Mouse (Mus musculus) MEL (cell line): ENCODE data around the gene Hamp2. TPM values are rescaled to one million over a fixed set of nuclear protein-coding genes. Genes with fewer than 3 reads are reported as not detected.

Experiments
- DNase-seq: peaks from one replicate; pipeline ENCODE4 v3.0.0; 2011; ENCODE audit warnings: low read depth, low spot score
- H3K27ac ChIP-seq: 2 replicates; pipeline ENCODE4 v1.5.1; 2012; ENCODE audit warnings: low read depth, mild to moderate bottlenecking, control low read depth, low read length, moderate library complexity; ENCODE audit not compliant: control insufficient read depth
- H3K27me3 ChIP-seq, 2 experiments: fragments of 150-350 bp in 1 of 2; sonication (generic) in 1 of 2; 2 replicates each; pipeline ENCODE4 v1.6.1; 2012; ENCODE audit warnings: low read length in 2 of 2, mild to moderate bottlenecking in 2 of 2, improper control_type of control experiment in 1 of 2, moderate library complexity in 1 of 2; ENCODE audit not compliant: insufficient read depth in 2 of 2, control insufficient read depth in 1 of 2
- H3K36me3 ChIP-seq, 2 experiments: 2 replicates each; pipeline ENCODE4 v1.6.1; 2012 to 2014; ENCODE audit warnings: low read length in 2 of 2, improper control_type of control experiment in 1 of 2, inconsistent platforms in 1 of 2, mild to moderate bottlenecking in 1 of 2; ENCODE audit not compliant: insufficient read depth in 2 of 2, control insufficient read depth in 1 of 2
- H3K4me1 ChIP-seq, 2 experiments: fragments of 150-350 bp in 1 of 2; sonication (generic) in 1 of 2; 2 replicates each; pipeline ENCODE4 v1.6.1; 2012; ENCODE audit warnings: low read length in 2 of 2, improper control_type of control experiment in 1 of 2, mild to moderate bottlenecking in 1 of 2; ENCODE audit not compliant: insufficient read depth in 2 of 2, control insufficient read depth in 1 of 2
- H3K4me3 ChIP-seq, 2 experiments: fragments of 150-350 bp in 1 of 2; sonication (generic) in 1 of 2; 2 replicates each; pipeline ENCODE4 v1.5.1; 2012; ENCODE audit warnings: low read depth in 2 of 2, low read length in 2 of 2, mild to moderate bottlenecking in 2 of 2, moderate library complexity in 2 of 2, control low read depth in 1 of 2, improper control_type of control experiment in 1 of 2; ENCODE audit not compliant: control insufficient read depth in 1 of 2, insufficient read depth in 1 of 2
- H3K79me2 ChIP-seq: 2 replicates; pipeline ENCODE4 v1.6.1; 2012; ENCODE audit warnings: mild to moderate bottlenecking, low read length, moderate library complexity; ENCODE audit not compliant: control insufficient read depth, poor library complexity, insufficient read depth
- H3K9ac ChIP-seq: 2 replicates; pipeline ENCODE4 v1.6.1; 2012; ENCODE audit warnings: low read depth, mild to moderate bottlenecking, control low read depth, low read length, moderate library complexity; ENCODE audit not compliant: control insufficient read depth, poor library complexity, severe bottlenecking
- H3K9me3 ChIP-seq: fragments of 150-350 bp; sonication (generic); replicated peaks from 2 replicates; pipeline ENCODE4 v1.6.1; 2012; ENCODE audit warnings: mild to moderate bottlenecking, low read length, improper control_type of control experiment, moderate library complexity; ENCODE audit not compliant: insufficient read depth
- BHLHE40 ChIP-seq: IDR thresholded peaks from 2 replicates; pipeline ENCODE4 v1.6.1; 2012; ENCODE audit warnings: low read depth, mild to moderate bottlenecking, inconsistent platforms, low read length, improper control_type of control experiment, borderline replicate concordance
- CHD1 ChIP-seq: IDR thresholded peaks from 2 replicates; pipeline ENCODE4 v1.6.1; 2012; ENCODE audit warnings: low read depth, mild to moderate bottlenecking, inconsistent platforms, low read length, improper control_type of control experiment
- CHD2 ChIP-seq: IDR thresholded peaks from 2 replicates; pipeline ENCODE4 v1.6.1; 2011; ENCODE audit warnings: low read length, improper control_type of control experiment
- CTCF ChIP-seq, 3 experiments: IDR thresholded peaks in 2 of 3; conservative IDR thresholded peaks in 1 of 3; 2 replicates each; pipeline ENCODE4 v1.5.1; 2011 to 2012; ENCODE audit warnings: low read length in 3 of 3, low read depth in 2 of 3, mild to moderate bottlenecking in 2 of 3, improper control_type of control experiment in 1 of 3, inconsistent platforms in 1 of 3, mixed read lengths in 1 of 3, moderate library complexity in 1 of 3; ENCODE audit not compliant: control insufficient read depth in 1 of 3, insufficient read depth in 1 of 3, poor library complexity in 1 of 3, severe bottlenecking in 1 of 3
- E2F4 ChIP-seq: IDR thresholded peaks from 2 replicates; pipeline ENCODE4 v1.6.1; 2011; ENCODE audit warnings: low read depth, low read length, improper control_type of control experiment, borderline replicate concordance
- ELF1 ChIP-seq: IDR thresholded peaks from 2 replicates; pipeline ENCODE4 v1.6.1; 2014; ENCODE audit warnings: low read depth, mild to moderate bottlenecking, inconsistent platforms, low read length, improper control_type of control experiment, moderate library complexity
- EP300 ChIP-seq, 2 experiments: IDR thresholded peaks; 2 replicates each; pipeline ENCODE4 v1.6.1; 2011; ENCODE audit warnings: improper control_type of control experiment in 2 of 2, low read length in 2 of 2, low read depth in 1 of 2, mild to moderate bottlenecking in 1 of 2
- ETS1 ChIP-seq: IDR thresholded peaks from 2 replicates; pipeline ENCODE4 v1.6.1; 2012; ENCODE audit warnings: low read depth, mild to moderate bottlenecking, inconsistent platforms, low read length, improper control_type of control experiment, moderate library complexity
- GABPA ChIP-seq: IDR thresholded peaks from 2 replicates; pipeline ENCODE4 v1.6.1; 2012; ENCODE audit warnings: low read depth, mild to moderate bottlenecking, inconsistent platforms, low read length, improper control_type of control experiment, moderate library complexity
- GATA1 ChIP-seq: IDR thresholded peaks from 2 replicates; pipeline ENCODE4 v1.6.1; 2011; ENCODE audit warnings: low read depth, low read length, improper control_type of control experiment
- HCFC1 ChIP-seq: IDR thresholded peaks from 2 replicates; pipeline ENCODE4 v1.6.1; 2012; ENCODE audit warnings: low read depth, mild to moderate bottlenecking, inconsistent platforms, low read length, improper control_type of control experiment, moderate library complexity
- JUND ChIP-seq: IDR thresholded peaks from 2 replicates; pipeline ENCODE4 v1.6.1; 2011; ENCODE audit warnings: low read depth, mild to moderate bottlenecking, improper control_type of control experiment, low read length
- KAT2A ChIP-seq: conservative IDR thresholded peaks from 2 replicates; pipeline ENCODE4 v1.6.1; 2012; ENCODE audit warnings: low read depth, low read length, improper control_type of control experiment, inconsistent platforms
- MAFK ChIP-seq: IDR thresholded peaks from 2 replicates; pipeline ENCODE4 v1.6.1; 2011; ENCODE audit warnings: low read depth, mild to moderate bottlenecking, low read length, improper control_type of control experiment, borderline replicate concordance
- MAX ChIP-seq: IDR thresholded peaks from 2 replicates; pipeline ENCODE4 v1.6.1; 2011; ENCODE audit warnings: low read length, improper control_type of control experiment
- MAZ ChIP-seq: IDR thresholded peaks from 2 replicates; pipeline ENCODE4 v1.6.1; 2012; ENCODE audit warnings: low read depth, mild to moderate bottlenecking, inconsistent platforms, low read length, improper control_type of control experiment
- MEF2A ChIP-seq: IDR thresholded peaks from 2 replicates; pipeline ENCODE4 v1.6.1; 2014; ENCODE audit warnings: low read depth, mild to moderate bottlenecking, inconsistent platforms, low read length, improper control_type of control experiment; ENCODE audit not compliant: poor library complexity, insufficient replicate concordance, severe bottlenecking; ENCODE audit errors: extremely low read depth
- MXI1 ChIP-seq: IDR thresholded peaks from 2 replicates; pipeline ENCODE4 v1.6.1; 2011; ENCODE audit warnings: mild to moderate bottlenecking, low read depth, low read length, improper control_type of control experiment
- MYB ChIP-seq: IDR thresholded peaks from 2 replicates; pipeline ENCODE4 v1.6.1; 2011; ENCODE audit warnings: mild to moderate bottlenecking, low read depth, low read length, improper control_type of control experiment
- MYC ChIP-seq: IDR thresholded peaks from 2 replicates; pipeline ENCODE4 v1.6.1; 2011; ENCODE audit warnings: low read depth, mild to moderate bottlenecking, low read length, improper control_type of control experiment, moderate library complexity
- NELFE ChIP-seq: IDR thresholded peaks from 2 replicates; pipeline ENCODE4 v1.6.1; 2011; ENCODE audit warnings: low read depth, low read length, improper control_type of control experiment
- POLR2A ChIP-seq, 2 experiments: IDR thresholded peaks; 2 replicates each; pipeline ENCODE4 v1.6.1; 2011 to 2012; ENCODE audit warnings: low read length in 2 of 2, mild to moderate bottlenecking in 2 of 2, control low read depth in 1 of 2, improper control_type of control experiment in 1 of 2, low read depth in 1 of 2, moderate library complexity in 1 of 2; ENCODE audit not compliant: control insufficient read depth in 1 of 2, insufficient read depth in 1 of 2, poor library complexity in 1 of 2
- POLR2AphosphoS2 ChIP-seq: IDR thresholded peaks from 2 replicates; pipeline ENCODE4 v1.6.1; 2011; ENCODE audit warnings: low read length, improper control_type of control experiment
- POLR2AphosphoS5 ChIP-seq: IDR thresholded peaks from 2 replicates; pipeline ENCODE4 v1.6.1; 2012; ENCODE audit warnings: low read depth, borderline replicate concordance, mild to moderate bottlenecking, inconsistent platforms, low read length, moderate library complexity, mixed read lengths
- RCOR1 ChIP-seq: IDR thresholded peaks from 2 replicates; pipeline ENCODE4 v1.6.1; 2012; ENCODE audit warnings: low read depth, mild to moderate bottlenecking, inconsistent platforms, low read length, improper control_type of control experiment
- SMC3 ChIP-seq: IDR thresholded peaks from 2 replicates; pipeline ENCODE4 v1.6.1; 2011; ENCODE audit warnings: low read depth, low read length, improper control_type of control experiment
- TAL1 ChIP-seq: IDR thresholded peaks from 2 replicates; pipeline ENCODE4 v1.6.1; 2012; ENCODE audit warnings: mild to moderate bottlenecking, inconsistent platforms, low read length, moderate library complexity, mixed read lengths
- TBP ChIP-seq: IDR thresholded peaks from 2 replicates; pipeline ENCODE4 v1.8.0; 2011; ENCODE audit warnings: low read depth, low read length, improper control_type of control experiment
- TCF12 ChIP-seq: IDR thresholded peaks from 2 replicates; pipeline ENCODE4 v1.6.1; 2014; ENCODE audit warnings: low read depth, mild to moderate bottlenecking, inconsistent platforms, low read length, improper control_type of control experiment, moderate library complexity
- UBTF ChIP-seq: IDR thresholded peaks from 2 replicates; pipeline ENCODE4 v1.6.1; 2012; ENCODE audit warnings: low read depth, mild to moderate bottlenecking, inconsistent platforms, low read length, improper control_type of control experiment, moderate library complexity, borderline replicate concordance; ENCODE audit not compliant: insufficient read depth
- USF1 ChIP-seq: IDR thresholded peaks from 2 replicates; pipeline ENCODE4 v1.6.1; 2014; ENCODE audit warnings: low read depth, mild to moderate bottlenecking, inconsistent platforms, low read length, improper control_type of control experiment, moderate library complexity
- USF2 ChIP-seq, 2 experiments: IDR thresholded peaks; 2 replicates each; pipeline ENCODE4 v1.6.1; 2011 to 2012; ENCODE audit warnings: improper control_type of control experiment in 2 of 2, low read length in 2 of 2, borderline replicate concordance in 1 of 2, inconsistent platforms in 1 of 2, low read depth in 1 of 2, mild to moderate bottlenecking in 1 of 2; ENCODE audit not compliant: insufficient read depth in 1 of 2
- ZKSCAN1 ChIP-seq: IDR thresholded peaks from 2 replicates; pipeline ENCODE4 v1.6.1; 2012; ENCODE audit warnings: low read depth, mild to moderate bottlenecking, inconsistent platforms, low read length, improper control_type of control experiment, moderate library complexity
- ZMIZ1 ChIP-seq: IDR thresholded peaks from 2 replicates; pipeline ENCODE4 v1.6.1; 2012; ENCODE audit warnings: low read depth, mild to moderate bottlenecking, inconsistent platforms, low read length, improper control_type of control experiment, moderate library complexity
- ZNF384 ChIP-seq: IDR thresholded peaks from 2 replicates; pipeline ENCODE4 v1.6.1; 2012; ENCODE audit warnings: low read depth, mild to moderate bottlenecking, inconsistent platforms, low read length, improper control_type of control experiment
- polyA plus RNA-seq, 2 experiments: library from polyadenylated mRNA; stranded (reverse) in 1 of 2; unstranded in 1 of 2; fragments of >175 nt in 1 of 2; fragments of >200 nt in 1 of 2; gene quantifications; 2 replicates each; pipeline versions ENCODE4 v1.2.1 to v1.2.4; 2012; ENCODE audit warnings: low replicate concordance in 2 of 2, low read depth in 1 of 2; ENCODE audit not compliant: insufficient read length in 2 of 2, insufficient read depth in 1 of 2, missing spikeins in 1 of 2
- total RNA-seq: library from RNA; depleted of rRNA; stranded (reverse); fragments of 300-350 nt; gene quantifications from 2 replicates; pipeline ENCODE4 v1.2.3, GENCODE M21; 2012

Gene Hamp2
- total and polyA plus RNA-seq, 3 experiments, result not detected

- peak overlapping the region; percentile 98 for H3K9ac ChIP-seq
- no peaks in the 10 kb centered on the region for H3K27me3 ChIP-seq
- peak overlapping the region; percentile 26 for H3K27ac ChIP-seq
- peak; percentile 78 for DNase-seq
- peaks cover 2 to 9% of the 10 kb centered on the region in 2 experiments for H3K36me3 ChIP-seq
- no peaks in the 10 kb centered on the region for H3K9me3 ChIP-seq
- peaks cover 18% of the 10 kb centered on the region for H3K79me2 ChIP-seq
- peaks cover 0 to 11% of the 10 kb centered on the region in 2 experiments; a peak in 1 of 4 replicates for H3K4me1 ChIP-seq
- H3K4me3 ChIP-seq, result peak overlapping the region; percentile 85 to 97
- peak; percentile 42; the same call in 1 of the 2 replicates for TF ChIP-seq MXI1
- TF ChIP-seq CTCF (IDR thresholded peaks at IDR 0.05 in 2 of 3, conservative IDR thresholded peaks at IDR 0.05 in 1 of 3; ENCODE audit: control insufficient read depth in 1 of 3, insufficient read depth in 1 of 3, low read depth in 2 of 3, low read length in 3 of 3, poor library complexity in 1 of 3, severe bottlenecking in 1 of 3), result peak in 2 of 3 experiments; percentile 68 to 84; a peak in 5 of 6 replicates
- TF ChIP-seq E2F4, result no peak
- TF ChIP-seq EP300 (IDR thresholded peaks at IDR 0.05; ENCODE audit: low read depth in 1 of 2, low read length in 2 of 2), result no peak
- TF ChIP-seq GABPA, result no peak
- TF ChIP-seq HCFC1, result 0 out of 2 replicates have a peak, but pooled peaks have one; percentile 31
- TF ChIP-seq KAT2A, result no peak
- no peak for TF ChIP-seq CHD2
- TF ChIP-seq TBP, result 0 out of 2 replicates have a peak, but pooled peaks have one; percentile 34
- TF ChIP-seq TAL1, result no peak
- no peak for TF ChIP-seq MYC
- TF ChIP-seq MYB, result no peak
- no peak for TF ChIP-seq ZNF384
- no peak for TF ChIP-seq BHLHE40
- TF ChIP-seq MAFK, result no peak
- no peak for TF ChIP-seq GATA1
- no peak for TF ChIP-seq ELF1
- TF ChIP-seq USF1, result no peak
- TF ChIP-seq MEF2A, result no peak
- TF ChIP-seq SMC3, result peak; percentile 21; the same call in 1 of the 2 replicates
- TF ChIP-seq ZMIZ1, result no peak
- TF ChIP-seq ETS1, result 0 out of 2 replicates have a peak, but pooled peaks have one; percentile 19
- TF ChIP-seq UBTF, result 0 out of 2 replicates have a peak, but pooled peaks have one; percentile 41
- 0 out of 2 replicates have a peak, but pooled peaks have one; percentile 42 for TF ChIP-seq NELFE
- TF ChIP-seq TCF12, result 0 out of 2 replicates have a peak, but pooled peaks have one; percentile 18
- TF ChIP-seq JUND, result no peak
- no peak for TF ChIP-seq RCOR1
- TF ChIP-seq POLR2AphosphoS5, result no peak
- TF ChIP-seq USF2 (IDR thresholded peaks at IDR 0.05; ENCODE audit: borderline replicate concordance in 1 of 2, insufficient read depth in 1 of 2, low read depth in 1 of 2, low read length in 2 of 2), result no peak
- TF ChIP-seq MAX, result 0 out of 2 replicates have a peak, but pooled peaks have one; percentile 22
- TF ChIP-seq CHD1, result no peak
- TF ChIP-seq POLR2AphosphoS2, result no peak
- 0 out of 2 replicates have a peak, but pooled peaks have one; percentile 54 for TF ChIP-seq MAZ
- TF ChIP-seq POLR2A (IDR thresholded peaks at IDR 0.05; ENCODE audit: control insufficient read depth in 1 of 2, insufficient read depth in 1 of 2, low read depth in 1 of 2, low read length in 2 of 2, poor library complexity in 1 of 2), result peak; percentile 6 to 63; a peak in 1 of 4 replicates
- TF ChIP-seq ZKSCAN1, result no peak
These were observed 31.3 kb upstream of the Hamp2 start for GRCm38 (mm10) chr7:30955584-30956356.
